Mouse (Mus musculus) intestine, embryonic 16.5 days (tissue): ENCODE data around the gene Magee1. TPM values are rescaled to one million over a fixed set of nuclear protein-coding genes. Genes with fewer than 3 reads are reported as not detected.
A peak's percentile ranks its signal among the peaks of the same experiment; 100 is the strongest.
"Not testable (repeated sequence)": the region's sequence is repeated elsewhere in the genome, so short reads cannot be mapped to it uniquely, and the experiment has no call there.

Source experiments
- ATAC-seq: fragments of 200-750 bp; cut with Nextera tagmentation; 2 replicates; pipeline ENCODE4 v1.8.0; 2017; ENCODE audit warnings: moderate TSS enrichment, moderate library complexity
- H3K27ac ChIP-seq: fragments of 300-500 bp; sonication (generic); 2 replicates; pipeline ENCODE4 v1.5.1; 2014; ENCODE audit warnings: mild to moderate bottlenecking, low read length
- H3K27me3 ChIP-seq: fragments of 300-500 bp; sonication (generic); replicated peaks from 2 replicates; pipeline ENCODE4 v1.6.1; 2014; ENCODE audit warnings: low read length, control low read depth, mixed read lengths; ENCODE audit not compliant: control insufficient read depth, insufficient read depth
- H3K36me3 ChIP-seq: fragments of 300-500 bp; sonication (generic); 2 replicates; pipeline ENCODE4 v1.6.1; 2014; ENCODE audit warnings: low read length, control low read depth; ENCODE audit not compliant: control insufficient read depth, insufficient read depth
- H3K4me1 ChIP-seq: fragments of 300-500 bp; sonication (generic); 2 replicates; pipeline ENCODE4 v1.6.1; 2014; ENCODE audit warnings: low read length, control low read depth, mixed read lengths; ENCODE audit not compliant: control insufficient read depth, insufficient read depth
- H3K4me2 ChIP-seq: fragments of 300-500 bp; sonication (generic); 2 replicates; pipeline ENCODE4 v1.6.1; 2014; ENCODE audit warnings: low read depth, low read length, control low read depth
- H3K4me3 ChIP-seq: fragments of 300-500 bp; sonication (generic); 2 replicates; pipeline ENCODE4 v1.5.1; 2014; ENCODE audit warnings: mild to moderate bottlenecking, low read length
- H3K9ac ChIP-seq: fragments of 300-500 bp; sonication (generic); 2 replicates; pipeline ENCODE4 v1.6.1; 2014; ENCODE audit warnings: low read depth, low read length
- H3K9me3 ChIP-seq: fragments of 300-500 bp; sonication (generic); 2 replicates; pipeline ENCODE4 v1.6.1; 2016; ENCODE audit warnings: low read length, control low read depth; ENCODE audit not compliant: control insufficient read depth
- WGBS: fragments of 180-500 bp; shearing (Covaris S2); extraction: QIAGEN DNeasy Blood & Tissue Kit; methylation state at CpG from one replicate; pipeline ENCODE4 v1.1.7; 2014; 5-methylcytosine and 5-hydroxymethylcytosine counted together
- polyA plus RNA-seq: library from polyadenylated mRNA; unstranded; fragments of >200 nt; fragmentation: Nextera tagmentation; extraction: Ambion mirVana; gene quantifications from 2 replicates; pipeline ENCODE4 v1.2.1, GENCODE M21; 2015

The Magee1 gene
- polyA plus RNA-seq, 1 experiment from 2014 or later, result 13.4 TPM

GRCm38 (mm10) chrX:105151872-105152461 lies 31.8 kb downstream of the Magee1 start:
- Histone ChIP-seq H3K4me3 (peak overlapping the region; percentile 19; the same call in 1 of the 2 replicates), H3K4me2 (peak overlapping the region; percentile 19; the same call in 1 of the 2 replicates)
- no peak for ATAC-seq

GRCm38 (mm10) chrX:105165007-105165406 lies 44.8 kb downstream of the Magee1 start:
- WGBS, result 75% methylated on average over 6 of the region's 6 CpGs
- H3K27ac ChIP-seq, H3K9me3 ChIP-seq, H3K9ac ChIP-seq, H3K27me3 ChIP-seq, H3K4me3 ChIP-seq, H3K4me1 ChIP-seq, H3K36me3 ChIP-seq, ATAC-seq, H3K4me2 ChIP-seq: not testable (repeated sequence)

More at GRCm38 (mm10) chrX:105151872-105152461, 31.8 kb downstream of the Magee1 start:
- Histone ChIP-seq H3K36me3 (no peaks in the 10 kb centered on the region), H3K9me3 (no peaks in the 10 kb centered on the region), H3K27me3 (no peaks in the 10 kb centered on the region), H3K9ac (no peak overlapping the region), H3K4me1 (no peaks in the 10 kb centered on the region), H3K27ac (no peak overlapping the region)
- WGBS, result 43% methylated on average over 20 of the region's 26 CpGs

- 70% methylated on average over 2 of the region's 2 CpGs for WGBS
- H3K4me3 ChIP-seq, result no peak overlapping the region
- H3K4me1 ChIP-seq, result no peaks in the 10 kb centered on the region
- H3K27ac ChIP-seq, result no peak overlapping the region
- ATAC-seq, result no peak
- no peak overlapping the region for H3K4me2 ChIP-seq
- H3K9ac ChIP-seq, result no peak overlapping the region
- H3K36me3 ChIP-seq, result no peaks in the 10 kb centered on the region
- no peaks in the 10 kb centered on the region for H3K9me3 ChIP-seq
- H3K27me3 ChIP-seq, result peaks cover 4% of the 10 kb centered on the region; the same call in 1 of the 2 replicates
These were observed 47.0 kb downstream of the Magee1 start for GRCm38 (mm10) chrX:105167217-105167616.

Other genes starting within 250 kb of the Magee1 start
- gene Pbdc1, start 40.6 kb upstream of the Magee1 start, polyA plus RNA-seq, result 53.8 and 57.9 TPM in 2 replicates